Mouse (Mus musculus) adrenal gland, adult 18-20 months (tissue): ENCODE measurements around the gene P3h4. TPM values are rescaled to one million over a fixed set of nuclear protein-coding genes. Genes with fewer than 3 reads are reported as not detected.

ENCODE experiments used
- DNase-seq, 2 experiments: peaks; one replicate each; pipeline ENCODE4 v3.0.0; 2021 to 2022; ENCODE audit warnings: low spot score in 2 of 2
- total RNA-seq, 2 experiments: library from RNA; stranded (reverse); gene quantifications; 1 replicate in 1 of 2; 2 replicates in 1 of 2; pipeline ENCODE4 v1.2.3; 2021

The P3h4 gene
- total RNA-seq, 2 experiments from 2014 or later, result 26.3 to 33.5 TPM

- no peak for DNase-seq
Observed at GRCm38 (mm10) chr11:100393733-100394132, 20.9 kb downstream of the P3h4 start.

DNA sequence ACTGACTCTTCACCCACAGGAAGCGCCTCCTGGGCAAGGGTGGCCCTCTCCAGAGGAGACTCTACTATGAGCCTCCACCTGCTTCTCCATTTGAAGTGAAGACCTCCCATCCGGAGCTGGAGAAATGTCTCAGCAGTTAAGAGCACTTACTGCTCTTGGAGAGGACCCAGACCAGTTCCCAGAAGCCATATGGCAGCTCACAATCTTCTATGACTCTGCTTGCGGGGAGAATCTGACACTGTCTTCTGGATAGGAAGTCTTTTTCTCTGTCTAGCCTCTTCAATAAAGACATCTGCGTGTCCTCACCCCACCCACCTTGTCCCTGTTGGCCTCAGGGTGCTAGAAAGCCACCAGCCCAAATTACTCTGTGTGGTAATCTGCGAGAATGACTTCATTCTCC, 21.7 kb downstream of the P3h4 start:
- no peak for DNase-seq

- DNase-seq, result no peak
Observed at GRCm38 (mm10) chr11:100391884-100392345, 22.7 kb downstream of the P3h4 start.

DNA sequence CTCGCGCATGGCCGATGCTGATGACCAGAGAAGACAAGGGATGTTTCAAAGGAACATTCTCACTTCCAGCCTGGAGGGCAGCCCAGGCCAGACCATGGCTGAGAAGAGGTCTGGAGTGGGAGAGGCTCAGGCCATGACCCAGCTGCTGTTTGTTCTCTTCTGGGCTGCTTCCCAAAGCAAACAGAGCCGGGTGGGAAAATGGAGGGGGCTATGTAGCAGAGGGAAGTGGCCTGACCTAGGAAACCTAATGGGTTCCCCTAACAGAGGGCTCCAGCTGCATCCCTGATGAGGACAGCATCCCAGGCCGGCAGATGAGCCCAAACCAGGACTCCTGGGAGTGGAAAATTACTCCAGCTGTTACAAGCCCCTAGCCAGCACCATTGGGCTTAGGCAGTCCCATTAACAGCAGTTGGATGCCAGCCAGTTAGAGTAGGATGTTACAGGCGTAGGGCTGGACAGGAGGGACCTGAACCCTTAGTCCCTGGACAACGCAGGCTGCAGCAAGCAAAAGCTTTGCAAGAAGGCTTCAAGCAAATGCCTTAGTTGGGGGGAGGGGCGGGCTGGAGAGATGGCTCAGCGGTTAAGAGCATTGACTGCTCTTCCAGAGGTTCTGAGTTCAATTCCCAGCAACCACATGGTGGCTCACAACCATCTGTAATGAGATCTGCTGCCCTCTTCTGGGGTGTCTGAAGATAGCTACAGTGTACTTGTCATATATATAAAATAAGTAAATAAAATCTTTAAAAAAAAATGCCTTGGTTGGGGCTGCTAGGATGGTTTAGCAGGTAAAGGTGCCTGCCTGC, 23.4 kb downstream of the P3h4 start:
- DNase-seq, result peak in 1 of 2 experiments; percentile 47

GRCm38 (mm10) chr11:100389931-100390445, 24.6 kb downstream of the P3h4 start:
- no peak for DNase-seq

GRCm38 (mm10) chr11:100388588-100388987, 26.0 kb downstream of the P3h4 start:
- DNase-seq, result peak in 1 of 2 experiments; percentile 72

DNA sequence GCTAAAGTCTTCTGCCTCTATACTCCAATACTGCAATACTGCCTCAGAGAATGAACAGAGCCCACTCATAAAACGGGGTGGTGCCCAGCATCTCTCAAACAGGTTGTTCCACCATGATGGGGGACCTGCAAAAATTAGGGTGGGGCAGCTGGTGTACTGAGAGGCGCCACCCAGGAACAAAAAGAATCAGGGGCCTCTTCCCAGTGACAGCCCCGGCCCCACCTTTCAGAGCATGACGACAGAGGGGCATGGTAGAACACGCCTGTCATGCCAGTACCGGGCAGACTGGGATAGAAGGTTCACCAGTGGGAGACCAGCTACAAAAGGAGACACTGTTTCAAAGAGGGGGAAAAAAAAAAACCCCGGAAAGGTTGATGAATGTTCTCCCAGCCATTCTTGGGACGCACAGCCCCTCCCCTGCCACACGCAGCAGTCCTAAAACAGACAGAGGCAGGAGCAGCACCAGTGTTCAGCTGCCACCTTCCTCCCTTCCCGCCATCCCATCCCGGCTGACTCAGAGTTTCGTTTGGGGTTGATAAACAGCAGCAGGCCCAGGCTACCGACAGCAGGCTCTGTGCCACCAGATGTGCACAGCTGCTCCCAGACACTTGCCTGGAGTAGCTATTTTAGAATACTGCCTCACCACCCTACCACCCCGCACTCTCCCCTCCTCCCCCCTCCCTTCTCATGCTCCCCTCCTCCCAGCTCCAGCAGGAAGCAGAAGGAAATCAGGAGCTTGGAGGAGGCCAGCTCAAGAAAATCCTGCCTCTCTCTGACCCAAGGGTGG, 26.9 kb downstream of the P3h4 start:
- no peak for DNase-seq

- DNase-seq, result no peak
Observed at GRCm38 (mm10) chr11:100387111-100387510, 27.5 kb downstream of the P3h4 start.

DNA sequence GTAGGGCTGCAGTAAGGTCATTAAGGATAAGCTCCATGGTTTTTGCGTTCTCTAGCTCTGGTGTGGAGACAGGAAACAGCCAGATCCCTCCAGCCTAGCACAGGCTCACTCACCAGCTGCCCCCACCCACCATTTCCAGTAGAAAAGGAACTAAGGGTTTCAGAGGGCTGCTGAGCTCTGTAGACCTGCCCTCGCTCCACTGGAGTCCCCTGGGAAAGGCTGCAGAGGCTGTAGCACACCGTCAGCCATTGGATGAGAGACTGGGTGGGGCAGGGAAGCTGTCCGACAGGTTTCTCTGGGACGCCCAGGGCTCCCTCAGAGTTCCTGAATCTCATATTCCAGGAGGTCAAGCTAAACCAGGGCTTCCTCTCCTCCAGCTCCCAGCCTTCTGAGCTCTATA, 28.1 kb downstream of the P3h4 start:
- DNase-seq, result no peak

GRCm38 (mm10) chr11:100385016-100385415, 29.6 kb downstream of the P3h4 start:
- DNase-seq, result no peak

DNA sequence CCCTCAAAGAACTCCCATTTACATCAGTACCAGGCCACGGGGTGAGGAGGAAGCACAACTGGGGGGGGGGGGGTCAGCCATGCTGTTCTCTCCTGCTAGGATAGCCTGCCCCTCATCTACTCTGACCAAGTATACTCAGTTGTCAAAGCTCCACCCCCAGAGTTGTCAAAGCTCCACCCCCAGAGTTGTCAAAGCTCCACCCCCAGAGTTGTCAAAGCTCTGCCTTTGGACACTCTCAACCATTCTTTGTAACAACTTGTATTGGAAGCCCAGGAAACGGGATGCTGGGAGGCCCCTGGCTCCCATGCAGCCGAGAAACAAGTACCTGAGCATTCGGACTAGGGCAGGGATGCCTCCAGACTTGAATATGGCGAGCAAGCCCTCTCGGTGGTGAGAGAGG, 32.0 kb downstream of the P3h4 start:
- DNase-seq, result no peak

DNA sequence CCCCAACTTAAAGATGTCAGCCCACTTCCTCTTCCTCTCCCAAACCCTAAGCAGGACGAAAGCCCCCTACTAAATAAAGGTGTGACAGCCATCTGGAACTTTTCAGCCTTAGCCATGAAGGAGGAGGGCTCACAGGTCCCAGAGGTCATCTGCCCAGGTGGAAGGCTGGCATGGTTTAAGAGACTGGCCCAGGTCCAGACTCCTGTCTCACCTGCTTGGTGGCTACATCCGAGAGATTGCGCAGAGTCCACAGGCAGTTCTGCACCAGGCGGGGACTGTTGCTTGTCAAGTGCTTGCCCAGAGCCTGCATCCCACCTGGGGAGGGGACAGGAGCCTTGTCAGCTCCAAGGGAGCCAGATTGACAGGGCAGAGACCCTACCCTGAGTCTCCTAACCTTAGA, 35.3 kb downstream of the P3h4 start:
- no peak for DNase-seq

DNA sequence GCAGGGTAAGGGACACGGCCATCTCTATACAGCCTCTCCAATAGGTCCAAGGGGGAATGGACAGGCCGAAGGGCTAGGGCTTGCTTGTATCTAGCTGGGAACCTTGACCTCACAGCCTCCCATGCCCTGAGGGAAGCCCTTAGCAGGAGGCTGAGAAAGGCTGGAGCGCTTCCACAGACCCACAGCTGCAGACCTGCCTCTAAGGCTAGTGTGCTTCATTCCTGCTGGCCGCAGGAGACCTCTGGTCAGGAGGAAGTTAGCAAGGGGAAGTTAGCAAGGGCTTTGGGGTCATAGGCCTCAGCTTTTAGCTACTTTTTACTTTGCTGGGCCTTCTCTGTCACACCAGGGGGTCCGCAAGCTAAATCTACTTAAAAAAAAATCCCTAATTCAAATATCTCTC, 36.2 kb downstream of the P3h4 start:
- DNase-seq, result no peak

DNA sequence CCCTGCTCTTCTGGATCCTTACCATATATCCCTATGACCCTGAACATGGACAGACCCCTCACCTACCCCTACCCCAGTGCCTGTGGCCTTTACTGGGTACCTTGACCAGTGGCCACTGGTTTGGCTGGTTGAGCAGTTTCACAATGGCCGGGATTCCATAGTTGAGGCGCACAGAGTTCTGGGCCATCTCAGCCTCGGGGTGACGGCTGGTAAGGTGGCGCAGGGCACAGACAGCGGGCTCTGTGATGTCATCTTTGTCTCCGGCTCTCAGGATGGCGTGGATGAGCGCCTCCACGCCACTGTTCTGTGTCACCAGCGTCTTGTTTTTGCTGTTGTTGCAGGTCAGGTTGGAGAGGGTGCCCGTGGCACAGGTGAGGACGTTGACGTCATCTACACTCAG, 36.6 kb downstream of the P3h4 start:
- no peak for DNase-seq

DNA sequence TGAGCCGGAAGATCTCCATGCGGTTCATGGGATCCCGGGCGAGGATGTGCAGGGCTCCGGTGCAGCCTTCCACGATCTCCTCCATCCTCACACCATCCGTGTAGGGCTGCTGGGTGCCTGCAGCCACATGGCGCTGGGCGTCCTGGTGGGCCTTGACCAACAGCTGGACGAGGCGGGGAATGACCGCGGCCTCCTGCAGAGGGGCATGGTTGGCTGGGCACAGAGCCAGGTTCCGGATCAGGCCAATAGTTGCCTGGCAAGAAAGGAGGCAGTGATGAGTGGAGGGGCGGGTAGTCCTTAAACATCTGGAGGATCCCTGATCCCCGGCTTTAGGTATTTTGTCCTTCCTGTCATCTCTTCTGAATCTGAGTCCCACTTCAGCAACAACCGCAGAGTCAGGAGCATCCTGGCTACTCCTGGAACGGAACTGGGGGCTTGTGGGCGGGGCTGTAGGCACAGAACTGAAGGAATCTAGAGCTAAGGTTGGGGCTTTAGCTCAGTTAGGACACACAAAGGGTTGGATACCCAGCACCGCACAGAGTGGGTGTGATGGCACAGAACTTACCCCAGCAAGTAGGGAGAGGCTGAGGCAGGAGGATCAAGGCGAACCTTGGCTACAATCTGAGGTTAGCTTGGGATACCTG, 37.8 kb downstream of the P3h4 start:
- no peak for DNase-seq

DNA sequence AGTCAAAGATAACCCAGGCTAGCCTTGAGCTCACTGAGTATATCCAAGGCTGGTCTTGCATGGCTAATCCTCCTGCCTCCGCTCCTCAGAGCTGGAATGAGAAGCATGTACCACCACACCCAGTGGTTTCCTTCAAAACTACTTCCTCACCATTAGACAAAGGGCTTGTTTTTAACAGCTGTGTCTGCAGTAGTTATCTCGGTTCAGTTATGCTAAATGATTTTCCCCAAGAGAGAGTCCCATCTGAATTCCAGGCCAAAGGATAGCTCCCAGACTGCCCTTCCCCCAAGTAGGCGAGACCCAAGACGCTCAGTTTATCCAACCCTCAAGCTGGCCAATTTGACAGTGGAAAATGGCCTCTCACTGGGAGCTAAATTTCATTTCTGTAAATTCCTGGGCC, 38.6 kb downstream of the P3h4 start:
- DNase-seq, result no peak

- DNase-seq, result no peak
Observed at GRCm38 (mm10) chr11:100375127-100375526, 39.5 kb downstream of the P3h4 start.

DNA sequence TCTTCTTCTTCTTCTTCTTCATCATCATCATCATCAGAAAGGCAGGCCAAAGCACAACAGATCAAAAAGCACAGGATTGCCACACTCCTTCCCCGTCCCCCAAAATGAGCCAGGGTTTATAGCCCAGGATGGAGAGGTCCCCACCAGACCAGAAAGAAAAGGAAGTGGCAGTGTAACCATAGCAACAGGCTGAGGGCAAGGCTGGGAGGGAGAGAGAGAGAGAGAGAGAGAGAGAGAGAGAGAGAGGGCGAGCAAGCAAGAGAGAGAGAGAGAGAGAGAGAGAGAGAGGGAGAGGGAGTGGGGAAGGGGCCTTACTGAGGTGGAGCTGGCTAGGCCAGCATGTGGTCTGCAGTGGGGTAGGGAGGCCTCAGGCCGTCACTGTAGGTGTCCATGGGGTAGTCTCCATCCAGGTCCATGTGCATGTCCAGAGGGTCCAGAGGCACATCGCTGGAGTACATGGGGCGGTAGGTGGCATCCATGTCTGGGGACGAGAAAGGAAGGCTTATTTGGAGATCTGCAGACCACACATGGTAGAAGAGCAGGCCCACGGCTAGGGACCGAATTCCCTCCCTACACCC, 42.6 kb downstream of the P3h4 start:
- DNase-seq, result no peak

DNA sequence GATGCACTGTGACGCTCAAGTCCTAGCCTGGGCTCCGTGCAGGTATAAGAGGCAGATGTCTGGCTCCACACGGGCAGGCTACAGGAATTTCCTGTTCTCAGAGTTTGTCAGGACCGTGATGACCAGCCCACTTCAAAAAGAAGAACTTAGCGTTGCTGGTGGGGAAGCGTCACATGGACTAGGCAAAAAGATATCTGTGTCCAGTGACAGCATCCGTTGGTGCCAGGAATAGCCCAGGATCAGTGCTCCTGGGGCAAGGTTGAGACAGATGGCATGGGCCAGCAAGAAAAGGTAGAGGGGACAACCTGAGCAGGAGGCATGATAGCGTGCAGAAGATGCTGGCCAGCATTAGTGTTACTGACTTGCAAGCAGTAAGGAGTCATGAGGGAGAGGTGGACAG, 44.8 kb downstream of the P3h4 start:
- no peak for DNase-seq

DNA sequence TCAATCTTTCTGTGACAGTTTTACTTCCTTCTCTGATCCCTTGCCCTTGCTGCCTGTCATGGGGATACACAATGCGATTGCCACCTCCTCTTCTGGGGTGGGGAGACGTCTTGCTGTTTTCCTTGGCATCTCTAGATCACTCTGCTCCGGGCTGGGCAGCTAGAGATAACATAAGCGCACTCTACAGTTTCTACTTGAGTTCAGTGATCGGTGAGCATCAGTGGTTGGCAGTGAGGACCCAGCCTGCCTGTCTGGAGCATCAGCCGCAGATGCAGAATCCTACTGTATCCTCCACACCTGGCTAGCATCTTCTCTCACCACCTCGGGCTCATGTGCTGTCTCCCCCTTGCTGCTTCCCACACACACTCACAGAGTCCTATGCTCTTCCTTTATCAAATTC, 45.5 kb downstream of the P3h4 start:
- no peak for DNase-seq

DNA sequence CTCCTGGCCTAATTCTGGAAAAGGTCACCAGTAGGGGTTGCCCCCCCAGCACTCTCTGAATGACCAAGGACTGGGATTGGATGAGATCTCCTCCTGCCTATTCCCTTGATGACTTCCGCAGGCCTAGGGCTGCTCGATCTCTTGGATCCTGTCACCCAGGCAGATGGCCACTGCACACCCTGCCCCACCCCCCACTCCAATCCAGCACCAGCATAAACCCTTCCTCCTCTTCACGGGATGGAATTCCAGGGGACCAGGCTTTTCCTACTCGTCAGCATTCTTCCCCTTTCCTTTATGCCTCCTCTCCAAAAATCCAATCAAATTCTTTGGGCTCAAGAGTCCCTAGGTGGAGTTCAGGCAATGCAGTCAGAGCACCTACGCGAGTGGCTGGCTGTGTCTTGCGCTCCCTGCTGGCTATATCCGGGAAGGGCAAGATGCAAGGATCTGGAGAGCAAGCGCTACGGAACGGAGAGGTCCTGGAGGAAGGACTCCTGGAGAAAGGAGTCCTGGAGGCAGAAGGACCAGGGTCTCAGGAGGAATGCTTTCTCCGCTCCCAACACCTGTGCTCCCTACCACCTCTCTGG, 51.6 kb downstream of the P3h4 start:
- DNase-seq, result peak; percentile 58 to 72
